Mouse (Mus musculus): ENCODE data around the gene Ptgfr. TPM values are rescaled to one million over a fixed set of nuclear protein-coding genes. Genes with fewer than 3 reads are reported as not detected.
A peak's percentile ranks its signal among the peaks of the same experiment; 100 is the strongest.

Ptgfr gene
- polyA plus RNA-seq, 1 experiment from 2014 or later = 2.0 TPM

- no peak for TF ChIP-seq CTCF (IDR thresholded peaks at IDR 0.05; ENCODE audit: low read depth)
- TF ChIP-seq EP300 (optimal IDR thresholded peaks at IDR 0.05) = no peak
- Histone ChIP-seq H3K27me3 (ENCODE audit: control insufficient read depth, insufficient read depth, low read length) (no peaks in the 10 kb centered on the region), H3K4me2 (replicated peaks; ENCODE audit: low read depth) (no peak overlapping the region), H3K9me3 (ENCODE audit: control insufficient read depth, low read length) (no peaks in the 10 kb centered on the region), H3K4me1 (replicated peaks; ENCODE audit: control insufficient read depth, insufficient read depth) (no peaks in the 10 kb centered on the region), H3K9ac (ENCODE audit: low read length) (no peak overlapping the region), H3K4me3 (ENCODE audit: low read depth, low read length) (no peak overlapping the region), H3K36me3 (ENCODE audit: control insufficient read depth, insufficient read depth, low read length) (no peaks in the 10 kb centered on the region), H3K27ac (replicated peaks) (no peak overlapping the region)
- DNase-seq (ENCODE audit: low spot score) (no peak), ATAC-seq (ENCODE audit: low FRiP score, low TSS enrichment) (no peak)
- WGBS = 85% methylated on average over 7 of the region's 7 CpGs
Measured at GRCm38 (mm10) chr3:151846292-151846691, 8.9 kb upstream of the Ptgfr start.

- TF ChIP-seq CTCF (IDR thresholded peaks at IDR 0.05; ENCODE audit: low read depth) (no peak), EP300 (optimal IDR thresholded peaks at IDR 0.05) (no peak)
- H3K9me3 ChIP-seq (ENCODE audit: control insufficient read depth, low read length) = no peaks in the 10 kb centered on the region
- no peak overlapping the region for H3K4me3 ChIP-seq (ENCODE audit: low read depth, low read length)
- H3K36me3 ChIP-seq (ENCODE audit: control insufficient read depth, insufficient read depth, low read length) = no peaks in the 10 kb centered on the region
- no peak overlapping the region for H3K4me2 ChIP-seq (replicated peaks; ENCODE audit: low read depth)
- no peaks in the 10 kb centered on the region for H3K4me1 ChIP-seq (replicated peaks; ENCODE audit: control insufficient read depth, insufficient read depth)
- no peak overlapping the region for H3K27ac ChIP-seq (replicated peaks)
- 53% methylated on average over 5 of the region's 5 CpGs for WGBS
- H3K9ac ChIP-seq (ENCODE audit: low read length) = no peak overlapping the region
- ATAC-seq (ENCODE audit: low FRiP score, low TSS enrichment) = no peak
- no peaks in the 10 kb centered on the region for H3K27me3 ChIP-seq (ENCODE audit: control insufficient read depth, insufficient read depth, low read length)
- no peak for DNase-seq (ENCODE audit: low spot score)
Measured at GRCm38 (mm10) chr3:151844361-151845154, 7.1 kb upstream of the Ptgfr start.

DNA sequence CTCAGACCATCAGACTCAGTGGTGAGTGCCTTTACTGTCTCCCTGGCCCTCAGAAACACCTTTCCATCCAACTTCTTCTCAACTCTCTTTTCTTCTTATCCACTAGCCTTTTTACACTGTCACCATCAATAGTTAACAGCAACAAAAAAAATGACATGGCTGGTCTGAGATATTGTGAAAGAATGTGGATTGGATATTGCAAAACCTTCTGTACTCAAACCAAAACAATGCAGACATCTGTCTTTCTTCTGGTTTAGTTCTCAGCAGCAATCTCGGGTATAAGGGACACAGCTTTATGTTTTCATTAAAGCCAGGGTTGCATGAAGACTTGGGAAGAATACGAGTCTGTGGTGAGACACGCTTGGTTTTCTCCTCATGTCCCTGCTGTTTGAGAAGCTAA is 3.3 kb upstream of the Ptgfr start:
- H3K4me2 ChIP-seq (replicated peaks; ENCODE audit: low read depth) = no peak overlapping the region
- H3K36me3 ChIP-seq (ENCODE audit: control insufficient read depth, insufficient read depth, low read length) = no peaks in the 10 kb centered on the region
- no peak overlapping the region for H3K9ac ChIP-seq (ENCODE audit: low read length)
- WGBS = 55% methylated on average over 3 of the region's 3 CpGs
- no peak overlapping the region for H3K4me3 ChIP-seq (ENCODE audit: low read depth, low read length)
- TF ChIP-seq CTCF (IDR thresholded peaks at IDR 0.05; ENCODE audit: low read depth) (no peak), EP300 (optimal IDR thresholded peaks at IDR 0.05) (no peak)
- H3K9me3 ChIP-seq (ENCODE audit: control insufficient read depth, low read length) = no peaks in the 10 kb centered on the region
- ATAC-seq (ENCODE audit: low FRiP score, low TSS enrichment) (no peak), DNase-seq (ENCODE audit: low spot score) (no peak)
- H3K4me1 ChIP-seq (replicated peaks; ENCODE audit: control insufficient read depth, insufficient read depth) = no peaks in the 10 kb centered on the region; the same call in 1 of the 2 replicates
- H3K27ac ChIP-seq (replicated peaks) = no peak overlapping the region
- no peaks in the 10 kb centered on the region for H3K27me3 ChIP-seq (ENCODE audit: control insufficient read depth, insufficient read depth, low read length)

DNA sequence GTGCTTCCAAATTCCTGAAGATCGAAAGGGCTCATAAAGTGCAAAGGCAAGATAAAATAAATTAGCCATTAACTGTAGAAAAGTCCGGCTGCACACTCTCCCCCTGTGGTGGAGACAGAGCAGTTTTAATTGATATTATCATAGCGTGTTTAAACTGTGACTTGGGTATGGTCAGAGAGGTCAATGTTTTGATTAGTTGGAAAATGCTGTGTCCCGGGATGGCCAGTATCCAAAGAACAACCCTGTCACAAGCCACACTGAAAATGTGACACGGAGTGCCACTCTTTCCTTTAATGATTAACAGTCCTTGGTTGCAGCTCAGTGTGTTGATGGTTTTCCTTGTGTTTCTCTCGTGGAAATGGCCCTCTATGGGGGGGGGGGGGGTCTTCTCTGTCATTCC is 942 bp upstream of the Ptgfr start:
- Histone ChIP-seq H3K4me3 (ENCODE audit: low read depth, low read length) (no peak overlapping the region), H3K9ac (ENCODE audit: low read length) (no peak overlapping the region), H3K36me3 (ENCODE audit: control insufficient read depth, insufficient read depth, low read length) (no peaks in the 10 kb centered on the region), H3K9me3 (ENCODE audit: control insufficient read depth, low read length) (no peaks in the 10 kb centered on the region), H3K4me1 (replicated peaks; ENCODE audit: control insufficient read depth, insufficient read depth) (no peaks in the 10 kb centered on the region; the same call in 1 of the 2 replicates), H3K27ac (replicated peaks) (no peak overlapping the region), H3K4me2 (replicated peaks; ENCODE audit: low read depth) (no peak overlapping the region), H3K27me3 (ENCODE audit: control insufficient read depth, insufficient read depth, low read length) (no peaks in the 10 kb centered on the region)
- TF ChIP-seq CTCF (IDR thresholded peaks at IDR 0.05; ENCODE audit: low read depth) = no peak
- no peak for TF ChIP-seq EP300 (optimal IDR thresholded peaks at IDR 0.05)
- WGBS = 50% methylated on average over 6 of the region's 6 CpGs
- ATAC-seq (ENCODE audit: low FRiP score, low TSS enrichment) (no peak), DNase-seq (ENCODE audit: low spot score) (no peak)

GRCm38 (mm10) chr3:151837749-151838148 is 319 bp upstream of the Ptgfr start:
- Histone ChIP-seq H3K9ac (ENCODE audit: low read length) (no peak overlapping the region), H3K9me3 (ENCODE audit: control insufficient read depth, low read length) (no peaks in the 10 kb centered on the region), H3K4me2 (replicated peaks; ENCODE audit: low read depth) (peak overlapping the region; percentile 82), H3K27me3 (ENCODE audit: control insufficient read depth, insufficient read depth, low read length) (no peaks in the 10 kb centered on the region), H3K27ac (replicated peaks) (no peak overlapping the region), H3K36me3 (ENCODE audit: control insufficient read depth, insufficient read depth, low read length) (no peaks in the 10 kb centered on the region), H3K4me3 (ENCODE audit: low read depth, low read length) (peak overlapping the region; percentile 47), H3K4me1 (replicated peaks; ENCODE audit: control insufficient read depth, insufficient read depth) (no peaks in the 10 kb centered on the region; the same call in 1 of the 2 replicates)
- TF ChIP-seq CTCF (IDR thresholded peaks at IDR 0.05; ENCODE audit: low read depth) (no peak), EP300 (optimal IDR thresholded peaks at IDR 0.05) (no peak)
- ATAC-seq (ENCODE audit: low FRiP score, low TSS enrichment) (no peak), DNase-seq (ENCODE audit: low spot score) (no peak)
- 55% methylated on average over 9 of the region's 9 CpGs for WGBS

GRCm38 (mm10) chr3:151836451-151836850 is 979 bp downstream of the Ptgfr start:
- TF ChIP-seq CTCF (IDR thresholded peaks at IDR 0.05; ENCODE audit: low read depth) = no peak
- TF ChIP-seq EP300 (optimal IDR thresholded peaks at IDR 0.05) = no peak
- Histone ChIP-seq H3K36me3 (ENCODE audit: control insufficient read depth, insufficient read depth, low read length) (no peaks in the 10 kb centered on the region), H3K4me2 (replicated peaks; ENCODE audit: low read depth) (peak overlapping the region; percentile 82), H3K27ac (replicated peaks) (no peak overlapping the region), H3K9ac (ENCODE audit: low read length) (no peak overlapping the region), H3K4me3 (ENCODE audit: low read depth, low read length) (peak overlapping the region; percentile 47; the same call in 1 of the 2 replicates), H3K9me3 (ENCODE audit: control insufficient read depth, low read length) (no peaks in the 10 kb centered on the region), H3K27me3 (ENCODE audit: control insufficient read depth, insufficient read depth, low read length) (no peaks in the 10 kb centered on the region), H3K4me1 (replicated peaks; ENCODE audit: control insufficient read depth, insufficient read depth) (no peaks in the 10 kb centered on the region; the same call in 1 of the 2 replicates)
- ATAC-seq (ENCODE audit: low FRiP score, low TSS enrichment) (peak; percentile 8; the same call in 1 of the 2 replicates), DNase-seq (ENCODE audit: low spot score) (no peak)
- WGBS = 9% methylated on average over 5 of the region's 5 CpGs

Measured in stomach, postnatal 0 days (tissue).